7 mouse cellular contexts compared by ENCODE assay signal in genomic region chr6:38381129-38381771, GRCm38 (mm10). TPM values are rescaled to one million over a fixed set of nuclear protein-coding genes. Genes with fewer than 3 reads are reported as not detected.
DNase-seq lines count a peak whose midpoint lies in the region; ATAC-seq lines count a peak whose summit lies in the region.

Gene Ttc26, plus strand, starts transcription at chr6:38381469.

- 0% methylated on average over 26 of the region's 26 CpGs for WGBS in intestine, embryonic 16.5 days
- under 1% methylated on average over 26 of the region's 26 CpGs for WGBS in midbrain, embryonic 11.5 days

- H3K9ac ChIP-seq in intestine, embryonic 16.5 days (ENCODE audit: low read depth, low read length) = peak within 1 kb of the TSS; percentile 69
- H3K9ac ChIP-seq in midbrain, embryonic 11.5 days (ENCODE audit: low read length) = peak within 1 kb of the TSS; percentile 70

- intact Hi-C loops in left cerebral cortex, postnatal 36 days (cut with DNase I) = loop anchor here (5.0 kb wide), 1 partner anchor 51 kb away; the partner anchor contains the start of gene Ubn2

- peak; percentile 69 for DNase-seq in adrenal gland, adult 8-10 months
- DNase-seq in embryo, embryonic 9.5 days (ENCODE audit: extremely low spot score) = peak; percentile 88
- peak; percentile 72 to 86 for DNase-seq in gastrocnemius, postnatal 4 days (ENCODE audit: low spot score in 2 of 2)
- DNase-seq in left cerebral cortex, postnatal 36 days (ENCODE audit: low spot score in 2 of 2) = peak; percentile 84 to 86
- DNase-seq in midbrain, embryonic 11.5 days (ENCODE audit: low spot score, missing footprints) = peak; percentile 99
- peak; percentile 76 for DNase-seq in skeletal muscle tissue, adult 2 months (ENCODE audit: low read depth, low spot score)

- no peaks in the 10 kb centered on the region for H3K27me3 ChIP-seq in intestine, embryonic 16.5 days (replicated peaks; ENCODE audit: control insufficient read depth, insufficient read depth, low read length)
- no peaks in the 10 kb centered on the region for H3K27me3 ChIP-seq in midbrain, embryonic 11.5 days (ENCODE audit: control insufficient read depth, insufficient read depth, low read length)

- no peaks in the 10 kb centered on the region for H3K4me1 ChIP-seq in intestine, embryonic 16.5 days (ENCODE audit: control insufficient read depth, insufficient read depth, low read length)
- peaks cover 5% of the 10 kb centered on the region; the same call in 1 of the 2 replicates for H3K4me1 ChIP-seq in midbrain, embryonic 11.5 days (ENCODE audit: control insufficient read depth, insufficient read depth, low read length)

- peak within 1 kb of the TSS; percentile 56 for H3K4me3 ChIP-seq in intestine, embryonic 16.5 days (ENCODE audit: low read length)
- peak within 1 kb of the TSS; percentile 64 for H3K4me3 ChIP-seq in midbrain, embryonic 11.5 days (ENCODE audit: low read depth, low read length)

- peak; percentile 94 for ATAC-seq in intestine, embryonic 16.5 days
- peak; percentile 93 for ATAC-seq in midbrain, embryonic 11.5 days (ENCODE audit: low FRiP score)

- no peak within 1 kb of the TSS for H3K27ac ChIP-seq in intestine, embryonic 16.5 days (ENCODE audit: low read length)
- no peak within 1 kb of the TSS for H3K27ac ChIP-seq in midbrain, embryonic 11.5 days (ENCODE audit: low read depth, low read length)

- H3K4me2 ChIP-seq in intestine, embryonic 16.5 days (ENCODE audit: low read depth, low read length) = peak within 1 kb of the TSS; percentile 54
- H3K4me2 ChIP-seq in midbrain, embryonic 11.5 days = peak within 1 kb of the TSS; percentile 78

- no peaks in the 10 kb centered on the region for H3K36me3 ChIP-seq in intestine, embryonic 16.5 days (ENCODE audit: control insufficient read depth, insufficient read depth, low read length)
- 0 out of 2 replicates have a peak, but pooled peaks cover 3% of the 10 kb centered on the region for H3K36me3 ChIP-seq in midbrain, embryonic 11.5 days (ENCODE audit: control insufficient read depth, insufficient read depth, low read length)

- no peaks in the 10 kb centered on the region for H3K9me3 ChIP-seq in intestine, embryonic 16.5 days (ENCODE audit: control insufficient read depth, low read length)
- no peaks in the 10 kb centered on the region for H3K9me3 ChIP-seq in midbrain, embryonic 11.5 days (ENCODE audit: control insufficient read depth, low read length)

RNA-seq across cellular contexts. Expression of gene Ttc26, which starts in this region (rescaled TPM):
- total RNA-seq in adrenal gland, adult 8-10 months (2022) = 1 to 10 TPM; 3.0 to 8.2 (median 4.7) TPM
- total RNA-seq in gastrocnemius, postnatal 4 days (2021) = 1 to 10 TPM; 4.3 TPM
- 2.5 and 3.2 TPM in 2 replicates for polyA plus RNA-seq in intestine, embryonic 16.5 days (2015; fragmentation: Nextera tagmentation; extraction: Ambion mirVana)
- 10 to 100 TPM in 1 of 2 experiments, 1 to 10 TPM in 1; 6.8 to 12.1 TPM for total RNA-seq in left cerebral cortex, postnatal 36 days (2021)
- polyA plus RNA-seq in midbrain, embryonic 11.5 days (2014; fragmentation: Nextera tagmentation; extraction: Ambion mirVana) = 10.9 and 13.9 TPM in 2 replicates
